Mouse (Mus musculus) liver, postnatal 0 days (tissue): ENCODE measurements at regions not wholly inside any gene's neighbourhood (a gene's known extent, or its start where the extent isn't known, plus 50 kb on each side); places are given as distances from the start of the nearest gene placed in this dataset.

Experiments
- ATAC-seq: fragments of 200-750 bp; cut with Nextera tagmentation; 2 replicates; pipeline ENCODE4 v1.8.0; 2017; ENCODE audit warnings: mild to moderate bottlenecking, moderate library complexity
- DNase-seq: peaks from one replicate; pipeline ENCODE4 v3.0.0-alpha.2; 2016
- H3K27ac ChIP-seq: fragments of 300-500 bp; sonication (generic); 2 replicates; pipeline ENCODE4 v1.5.1; 2014; ENCODE audit warnings: antibody characterized with exemption, moderate library complexity, mild to moderate bottlenecking, low read depth
- H3K27me3 ChIP-seq: fragments of 300-500 bp; sonication (generic); 2 replicates; pipeline ENCODE4 v1.6.1; 2014; ENCODE audit warnings: low read length, control low read depth, mixed read lengths; ENCODE audit not compliant: insufficient read depth
- H3K36me3 ChIP-seq: fragments of 300-500 bp; sonication (generic); replicated peaks from 2 replicates; pipeline ENCODE4 v1.6.1; 2014; ENCODE audit warnings: mild to moderate bottlenecking, control low read depth, low read length, moderate library complexity, mixed read lengths; ENCODE audit not compliant: insufficient read depth
- H3K4me1 ChIP-seq: fragments of 300-500 bp; sonication (generic); 2 replicates; pipeline ENCODE4 v1.6.1; 2014; ENCODE audit warnings: antibody characterized with exemption, mild to moderate bottlenecking, control low read depth; ENCODE audit not compliant: insufficient read depth
- H3K4me2 ChIP-seq: fragments of 300-500 bp; sonication (generic); 2 replicates; pipeline ENCODE4 v1.6.1; 2014; ENCODE audit warnings: low read depth, mild to moderate bottlenecking, low read length, moderate library complexity, mixed read lengths
- H3K4me3 ChIP-seq: fragments of 300-500 bp; sonication (generic); 2 replicates; pipeline ENCODE4 v1.5.1; 2014; ENCODE audit warnings: low read depth, low read length
- H3K9ac ChIP-seq: fragments of 300-500 bp; sonication (generic); replicated peaks from 2 replicates; pipeline ENCODE4 v1.6.1; 2014; ENCODE audit warnings: mild to moderate bottlenecking, moderate library complexity
- H3K9me3 ChIP-seq: fragments of 300-500 bp; sonication (generic); 2 replicates; pipeline ENCODE4 v1.6.1; 2016; ENCODE audit warnings: mild to moderate bottlenecking, control low read depth, low read length, mixed read lengths
- CTCF ChIP-seq: sonication (generic); IDR thresholded peaks from 2 replicates; pipeline ENCODE4 v1.5.1; 2016; ENCODE audit warnings: antibody characterized with exemption, low read depth
- EP300 ChIP-seq: IDR thresholded peaks from 2 replicates; pipeline ENCODE4 v1.6.1; 2016; ENCODE audit warnings: antibody characterized with exemption, low read depth, mild to moderate bottlenecking
- WGBS: fragments of 180-500 bp; shearing (Covaris S2); extraction: QIAGEN DNeasy Blood & Tissue Kit; methylation state at CpG from one replicate; pipeline ENCODE4 v1.1.7; 2014; ENCODE audit not compliant: insufficient replicate concordance; 5-methylcytosine and 5-hydroxymethylcytosine counted together

- no peak for TF ChIP-seq EP300
- TF ChIP-seq CTCF, result no peak
- H3K9me3 ChIP-seq, result no peaks in the 10 kb centered on the region
- no peaks in the 10 kb centered on the region for H3K4me1 ChIP-seq
- no peaks in the 10 kb centered on the region for H3K27me3 ChIP-seq
- H3K4me3 ChIP-seq, result no peak overlapping the region
- H3K4me2 ChIP-seq, result no peak overlapping the region
- DNase-seq (no peak), ATAC-seq (no peak)
- no peaks in the 10 kb centered on the region for H3K36me3 ChIP-seq
- no peak overlapping the region for H3K27ac ChIP-seq
- WGBS, result 55% methylated on average over 7 of the region's 7 CpGs
- no peak overlapping the region for H3K9ac ChIP-seq
Observed at GRCm38 (mm10) chr16:9274583-9275100, 444.7 kb downstream of the 1810013L24Rik start.

GRCm38 (mm10) chr16:9275426-9275825 lies 445.5 kb downstream of the 1810013L24Rik start:
- Histone ChIP-seq H3K4me1 (no peaks in the 10 kb centered on the region), H3K4me2 (no peak overlapping the region), H3K4me3 (no peak overlapping the region), H3K9me3 (no peaks in the 10 kb centered on the region), H3K27ac (no peak overlapping the region), H3K27me3 (no peaks in the 10 kb centered on the region), H3K9ac (no peak overlapping the region), H3K36me3 (no peaks in the 10 kb centered on the region)
- ATAC-seq (no peak), DNase-seq (no peak)
- 63% methylated on average over 4 of the region's 4 CpGs for WGBS
- TF ChIP-seq CTCF (no peak), EP300 (no peak)

- Histone ChIP-seq H3K4me3 (no peak overlapping the region), H3K4me2 (no peak overlapping the region), H3K27me3 (no peaks in the 10 kb centered on the region), H3K9me3 (no peaks in the 10 kb centered on the region), H3K4me1 (no peaks in the 10 kb centered on the region), H3K9ac (no peak overlapping the region), H3K27ac (no peak overlapping the region), H3K36me3 (no peaks in the 10 kb centered on the region)
- ATAC-seq (no peak), DNase-seq (no peak)
- WGBS, result 76% methylated on average over 1 of the region's 1 CpGs
- TF ChIP-seq CTCF, result no peak
- no peak for TF ChIP-seq EP300
Observed at GRCm38 (mm10) chr16:9277064-9277463, 447.2 kb downstream of the 1810013L24Rik start.

- H3K27me3 ChIP-seq, result no peaks in the 10 kb centered on the region
- no peak overlapping the region for H3K4me3 ChIP-seq
- no peak overlapping the region for H3K9ac ChIP-seq
- no peak overlapping the region for H3K4me2 ChIP-seq
- H3K36me3 ChIP-seq, result no peaks in the 10 kb centered on the region
- no peak for DNase-seq
- H3K27ac ChIP-seq, result no peak overlapping the region
- no peak for ATAC-seq
- TF ChIP-seq CTCF (no peak), EP300 (no peak)
- H3K9me3 ChIP-seq, result no peaks in the 10 kb centered on the region
- no peaks in the 10 kb centered on the region for H3K4me1 ChIP-seq
- WGBS, result 61% methylated on average over 6 of the region's 6 CpGs
Observed at GRCm38 (mm10) chr16:9279726-9280125, 449.8 kb downstream of the 1810013L24Rik start.

GRCm38 (mm10) chr16:9280431-9280830 lies 450.5 kb downstream of the 1810013L24Rik start:
- Histone ChIP-seq H3K27ac (no peak overlapping the region), H3K9me3 (no peaks in the 10 kb centered on the region), H3K27me3 (no peaks in the 10 kb centered on the region), H3K36me3 (no peaks in the 10 kb centered on the region), H3K4me2 (no peak overlapping the region), H3K4me1 (no peaks in the 10 kb centered on the region), H3K4me3 (no peak overlapping the region), H3K9ac (no peak overlapping the region)
- DNase-seq, result no peak
- no peak for ATAC-seq
- TF ChIP-seq EP300 (no peak), CTCF (no peak)
- WGBS, result 57% methylated on average over 4 of the region's 4 CpGs

GRCm38 (mm10) chr16:9280931-9281330 lies 451.0 kb downstream of the 1810013L24Rik start:
- H3K9me3 ChIP-seq, result no peaks in the 10 kb centered on the region
- H3K4me1 ChIP-seq, result no peaks in the 10 kb centered on the region
- no peak overlapping the region for H3K27ac ChIP-seq
- H3K4me2 ChIP-seq, result no peak overlapping the region
- no peak overlapping the region for H3K9ac ChIP-seq
- DNase-seq, result no peak
- no peaks in the 10 kb centered on the region for H3K27me3 ChIP-seq
- H3K4me3 ChIP-seq, result no peak overlapping the region
- no peaks in the 10 kb centered on the region for H3K36me3 ChIP-seq
- WGBS, result 23% methylated on average over 5 of the region's 5 CpGs
- ATAC-seq, result no peak
- no peak for TF ChIP-seq CTCF
- no peak for TF ChIP-seq EP300

- Histone ChIP-seq H3K4me3 (no peak overlapping the region), H3K9me3 (no peaks in the 10 kb centered on the region), H3K9ac (no peak overlapping the region), H3K27ac (no peak overlapping the region), H3K4me1 (no peaks in the 10 kb centered on the region), H3K27me3 (no peaks in the 10 kb centered on the region), H3K4me2 (no peak overlapping the region), H3K36me3 (no peaks in the 10 kb centered on the region)
- TF ChIP-seq EP300 (no peak), CTCF (no peak)
- no peak for ATAC-seq
- 51% methylated on average over 3 of the region's 3 CpGs for WGBS
- no peak for DNase-seq
Observed at GRCm38 (mm10) chr16:9284423-9284822, 454.5 kb downstream of the 1810013L24Rik start.
